In the genomic region with DNA sequence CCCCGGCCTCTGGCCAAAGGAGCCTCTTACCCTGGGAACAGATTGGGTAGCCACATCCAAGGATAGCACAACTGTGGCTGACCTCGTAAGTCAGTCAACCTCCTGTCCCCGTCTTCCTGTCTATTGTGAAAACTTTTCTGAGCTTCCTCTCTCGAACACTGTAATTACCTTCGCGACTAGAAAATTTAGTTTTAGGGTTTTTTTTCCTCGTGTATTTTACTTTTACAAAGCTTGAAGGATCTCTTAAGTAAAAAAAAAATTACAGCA, we compare ENCODE assay signal across 9 mouse cellular contexts. TPM values are rescaled to one million over a fixed set of nuclear protein-coding genes. Genes with fewer than 3 reads are reported as not detected.
DNase-seq lines count a peak whose midpoint lies in the region; ATAC-seq and TF ChIP-seq lines count a peak whose summit lies in the region.
"Had no signal": no experiment of that assay in that cellular context is flagged by ENCODE, and none has a peak within 500 bp of the region (broad histone marks: within the 10 kb centered on the region; RNA-seq: fewer than 3 reads in every experiment).

No protein-coding gene starts in this region.

- no peaks in the 10 kb centered on the region for H3K27me3 ChIP-seq in lung, embryonic 16.5 days (ENCODE audit: control insufficient read depth, insufficient read depth, low read depth, low read length)
- H3K27me3 ChIP-seq in limb, embryonic 10.5 days (ENCODE audit: low read depth, poor library complexity, severe bottlenecking) = no peaks in the 10 kb centered on the region
- no peaks in the 10 kb centered on the region for H3K27me3 ChIP-seq in neural tube, embryonic 15.5 days (replicated peaks)

- H3K4me3 ChIP-seq in lung, embryonic 16.5 days (ENCODE audit: low read length) = peak overlapping the region; percentile 93
- peak overlapping the region; percentile 57 for H3K4me3 ChIP-seq in embryonic fibroblast, embryonic 13.5 days (ENCODE audit: insufficient read depth, low read length)
- H3K4me3 ChIP-seq in limb, embryonic 10.5 days = peak overlapping the region; percentile 97
- H3K4me3 ChIP-seq in neural tube, embryonic 15.5 days (replicated peaks) = peak overlapping the region; percentile 89

- no peak for TF ChIP-seq POLR2A in embryonic fibroblast, embryonic 13.5 days (IDR thresholded peaks at IDR 0.05; ENCODE audit: low read depth, low read length)

- no peak for ATAC-seq in lung, embryonic 16.5 days (ENCODE audit: low read depth)
- ATAC-seq in neural tube, embryonic 15.5 days (ENCODE audit: low FRiP score) = no peak

- no peak for DNase-seq in lung, postnatal 25 days (ENCODE audit: low spot score)
- no peak for DNase-seq in limb, embryonic 10.5 days (ENCODE audit: low spot score)
- no peak for DNase-seq in right cerebral cortex, postnatal 10 days (ENCODE audit: low spot score in 2 of 2)
- no peak for DNase-seq in B cell, adult 2 months
- no peak for DNase-seq in Muller cell, postnatal 12 days (ENCODE audit: inconsistent ontology term)

- H3K27ac ChIP-seq in lung, embryonic 16.5 days (ENCODE audit: low read length) = no peak overlapping the region
- H3K27ac ChIP-seq in embryonic fibroblast, embryonic 13.5 days (ENCODE audit: insufficient read depth, low read length) = no peak overlapping the region
- peak overlapping the region; percentile 88 for H3K27ac ChIP-seq in limb, embryonic 10.5 days
- no peak overlapping the region; the same call in 1 of the 2 replicates for H3K27ac ChIP-seq in neural tube, embryonic 15.5 days (replicated peaks)

- H3K4me1 ChIP-seq in lung, embryonic 16.5 days (replicated peaks; ENCODE audit: control insufficient read depth, insufficient read depth, low read length) = peaks cover 3% of the 10 kb centered on the region
- peaks cover 4% of the 10 kb centered on the region for H3K4me1 ChIP-seq in embryonic fibroblast, embryonic 13.5 days (ENCODE audit: control insufficient read depth, insufficient read depth, low read length)
- H3K4me1 ChIP-seq in limb, embryonic 10.5 days = peaks cover 10% of the 10 kb centered on the region
- H3K4me1 ChIP-seq in neural tube, embryonic 15.5 days = peaks cover 17% of the 10 kb centered on the region

- peak overlapping the region; percentile 86 for H3K9ac ChIP-seq in lung, embryonic 16.5 days (ENCODE audit: low read length)
- H3K9ac ChIP-seq in neural tube, embryonic 15.5 days (replicated peaks) = peak overlapping the region; percentile 82

- no peak for TF ChIP-seq CTCF in embryonic fibroblast, embryonic 13.5 days (IDR thresholded peaks at IDR 0.05; ENCODE audit: borderline replicate concordance, insufficient read depth, low read length)

- H3K4me2 ChIP-seq in lung, embryonic 16.5 days (ENCODE audit: low read depth, low read length) = peak overlapping the region; percentile 76
- peak overlapping the region; percentile 95 for H3K4me2 ChIP-seq in neural tube, embryonic 15.5 days

- H3K36me3 ChIP-seq in lung, embryonic 16.5 days (ENCODE audit: control insufficient read depth, insufficient read depth, low read length) = peaks cover 9% of the 10 kb centered on the region; the same call in 1 of the 2 replicates
- H3K36me3 ChIP-seq in limb, embryonic 10.5 days = peaks cover 37% of the 10 kb centered on the region
- peaks cover 30% of the 10 kb centered on the region for H3K36me3 ChIP-seq in neural tube, embryonic 15.5 days

- no peaks in the 10 kb centered on the region for H3K9me3 ChIP-seq in lung, embryonic 16.5 days (ENCODE audit: control insufficient read depth, low read length)
- no peaks in the 10 kb centered on the region for H3K9me3 ChIP-seq in limb, embryonic 10.5 days (replicated peaks)
- no peaks in the 10 kb centered on the region for H3K9me3 ChIP-seq in neural tube, embryonic 15.5 days (replicated peaks)

- 2% methylated on average over 7 of the region's 7 CpGs for WGBS in lung, embryonic 16.5 days
- 6% methylated on average over 7 of the region's 7 CpGs for WGBS in limb, embryonic 10.5 days
- 3% methylated on average over 7 of the region's 7 CpGs for WGBS in neural tube, embryonic 15.5 days

RNA-seq across cellular contexts. Expression of a gene that starts 0.8 kb away (rescaled TPM):
- polyA plus RNA-seq in lung, embryonic 16.5 days (2015; fragmentation: Nextera tagmentation; extraction: Ambion mirVana) = 14.2 and 18.8 TPM in 2 replicates
- polyA plus RNA-seq in embryonic fibroblast, embryonic 13.5 days (2011; ENCODE audit: insufficient read length, low read depth, missing spikeins) = 42.2 and 47.0 TPM in 2 replicates
- 13.8 and 14.2 TPM in 2 replicates for polyA plus RNA-seq in limb, embryonic 10.5 days (2016; fragmentation: Nextera tagmentation; extraction: Ambion mirVana)
- polyA plus RNA-seq in neural tube, embryonic 15.5 days (2015; fragmentation: Nextera tagmentation; extraction: Ambion mirVana) = 15.2 and 17.6 TPM in 2 replicates

RNA-seq across cellular contexts. Expression of a gene that starts 10.3 kb away (rescaled TPM):
- not detected in 2 replicates for polyA plus RNA-seq in lung, embryonic 16.5 days (2015; fragmentation: Nextera tagmentation; extraction: Ambion mirVana)
- not detected in 2 replicates for polyA plus RNA-seq in embryonic fibroblast, embryonic 13.5 days (2011; ENCODE audit: insufficient read length, low read depth, missing spikeins)
- polyA plus RNA-seq in limb, embryonic 10.5 days (2016; fragmentation: Nextera tagmentation; extraction: Ambion mirVana) = not detected in 2 replicates
- polyA plus RNA-seq in neural tube, embryonic 15.5 days (2015; fragmentation: Nextera tagmentation; extraction: Ambion mirVana) = 0.33 TPM in 1 of 2 replicates, not detected in the other
- polyA plus RNA-seq: urinary bladder, adult 2 months had no signal

RNA-seq across cellular contexts. Expression of a gene that starts 32.0 kb away (rescaled TPM):
- 0.09 and 0.13 TPM in 2 replicates for polyA plus RNA-seq in lung, embryonic 16.5 days (2015; fragmentation: Nextera tagmentation; extraction: Ambion mirVana)
- 0.26 and 0.52 TPM in 2 replicates for polyA plus RNA-seq in embryonic fibroblast, embryonic 13.5 days (2011; ENCODE audit: insufficient read length, low read depth, missing spikeins)
- polyA plus RNA-seq in limb, embryonic 10.5 days (2016; fragmentation: Nextera tagmentation; extraction: Ambion mirVana) = 0.11 and 0.25 TPM in 2 replicates
- polyA plus RNA-seq in neural tube, embryonic 15.5 days (2015; fragmentation: Nextera tagmentation; extraction: Ambion mirVana) = 2.9 and 3.1 TPM in 2 replicates

RNA-seq across cellular contexts. Expression of a gene that starts 35.7 kb away (rescaled TPM):
- 20.9 and 24.1 TPM in 2 replicates for polyA plus RNA-seq in lung, embryonic 16.5 days (2015; fragmentation: Nextera tagmentation; extraction: Ambion mirVana)
- polyA plus RNA-seq in embryonic fibroblast, embryonic 13.5 days (2011; ENCODE audit: insufficient read length, low read depth, missing spikeins) = 6.1 and 6.9 TPM in 2 replicates
- 19.2 and 19.3 TPM in 2 replicates for polyA plus RNA-seq in limb, embryonic 10.5 days (2016; fragmentation: Nextera tagmentation; extraction: Ambion mirVana)
- 35.1 and 35.9 TPM in 2 replicates for polyA plus RNA-seq in neural tube, embryonic 15.5 days (2015; fragmentation: Nextera tagmentation; extraction: Ambion mirVana)
